Mouse (Mus musculus) hindbrain, embryonic 12.5 days (tissue): Measurements from ENCODE around the gene Micall2. TPM values are rescaled to one million over a fixed set of nuclear protein-coding genes. Genes with fewer than 3 reads are reported as not detected.
"Not testable (repeated sequence)": the region's sequence is repeated elsewhere in the genome, so short reads cannot be mapped to it uniquely, and the experiment has no call there.

Experiments used
- ATAC-seq: fragments of 200-750 bp; cut with Nextera tagmentation; 2 replicates; pipeline ENCODE4 v1.8.0; 2017; ENCODE audit warnings: moderate TSS enrichment; ENCODE audit not compliant: low FRiP score
- H3K27ac ChIP-seq: fragments of 300-500 bp; sonication (generic); 2 replicates; pipeline ENCODE4 v1.5.1; 2016; ENCODE audit warnings: mild to moderate bottlenecking
- H3K27me3 ChIP-seq: fragments of 300-500 bp; sonication (generic); 2 replicates; pipeline ENCODE4 v1.6.1; 2016; ENCODE audit warnings: mild to moderate bottlenecking
- H3K36me3 ChIP-seq: fragments of 300-500 bp; sonication (generic); 2 replicates; pipeline ENCODE4 v1.6.1; 2016; ENCODE audit warnings: mild to moderate bottlenecking
- H3K4me1 ChIP-seq: fragments of 300-500 bp; sonication (generic); 2 replicates; pipeline ENCODE4 v1.6.1; 2016
- H3K4me2 ChIP-seq: fragments of 300-500 bp; sonication (generic); replicated peaks from 2 replicates; pipeline ENCODE4 v1.6.1; 2016; ENCODE audit warnings: mild to moderate bottlenecking
- H3K4me3 ChIP-seq: fragments of 300-500 bp; sonication (generic); 2 replicates; pipeline ENCODE4 v1.5.1; 2016; ENCODE audit warnings: mild to moderate bottlenecking
- H3K9ac ChIP-seq: fragments of 300-500 bp; sonication (generic); 2 replicates; pipeline ENCODE4 v1.6.1; 2016; ENCODE audit warnings: mild to moderate bottlenecking, moderate library complexity
- H3K9me3 ChIP-seq: fragments of 300-500 bp; sonication (generic); replicated peaks from 2 replicates; pipeline ENCODE4 v1.6.1; 2016; ENCODE audit warnings: mild to moderate bottlenecking
- WGBS: fragments of 180-500 bp; shearing (Covaris S2); methylation state at CpG from one replicate; pipeline ENCODE4 v1.1.7; 2016; 5-methylcytosine and 5-hydroxymethylcytosine counted together
- polyA plus RNA-seq: library from polyadenylated mRNA; unstranded; fragments of >200 nt; fragmentation: Nextera tagmentation; extraction: Ambion mirVana; gene quantifications from 2 replicates; pipeline ENCODE4 v1.2.1, GENCODE M21; 2016

Gene Micall2
- polyA plus RNA-seq, 1 experiment from 2014 or later, result 8.2 TPM

- Histone ChIP-seq H3K4me3 (no peak overlapping the region), H3K9ac (no peak overlapping the region), H3K36me3 (peaks cover 8% of the 10 kb centered on the region), H3K4me2 (no peak overlapping the region), H3K27ac (no peak overlapping the region), H3K9me3 (no peaks in the 10 kb centered on the region), H3K4me1 (no peaks in the 10 kb centered on the region), H3K27me3 (peaks cover 16% of the 10 kb centered on the region)
- ATAC-seq, result 0 out of 2 replicates have a peak, but pooled peaks have one; percentile 39
- 7% methylated on average over 3 of the region's 3 CpGs for WGBS
Observed at GRCm38 (mm10) chr5:139745771-139746170, 9.6 kb upstream of the Micall2 start.

- ATAC-seq, H3K9ac ChIP-seq, H3K9me3 ChIP-seq, H3K4me3 ChIP-seq, H3K36me3 ChIP-seq, H3K4me2 ChIP-seq, H3K27ac ChIP-seq, H3K4me1 ChIP-seq: not testable (repeated sequence)
- peaks cover 17% of the 10 kb centered on the region; the same call in 1 of the 2 replicates for H3K27me3 ChIP-seq
- WGBS, result 52% methylated on average over 3 of the region's 3 CpGs
Observed at GRCm38 (mm10) chr5:139742640-139743039, 6.5 kb upstream of the Micall2 start.

DNA sequence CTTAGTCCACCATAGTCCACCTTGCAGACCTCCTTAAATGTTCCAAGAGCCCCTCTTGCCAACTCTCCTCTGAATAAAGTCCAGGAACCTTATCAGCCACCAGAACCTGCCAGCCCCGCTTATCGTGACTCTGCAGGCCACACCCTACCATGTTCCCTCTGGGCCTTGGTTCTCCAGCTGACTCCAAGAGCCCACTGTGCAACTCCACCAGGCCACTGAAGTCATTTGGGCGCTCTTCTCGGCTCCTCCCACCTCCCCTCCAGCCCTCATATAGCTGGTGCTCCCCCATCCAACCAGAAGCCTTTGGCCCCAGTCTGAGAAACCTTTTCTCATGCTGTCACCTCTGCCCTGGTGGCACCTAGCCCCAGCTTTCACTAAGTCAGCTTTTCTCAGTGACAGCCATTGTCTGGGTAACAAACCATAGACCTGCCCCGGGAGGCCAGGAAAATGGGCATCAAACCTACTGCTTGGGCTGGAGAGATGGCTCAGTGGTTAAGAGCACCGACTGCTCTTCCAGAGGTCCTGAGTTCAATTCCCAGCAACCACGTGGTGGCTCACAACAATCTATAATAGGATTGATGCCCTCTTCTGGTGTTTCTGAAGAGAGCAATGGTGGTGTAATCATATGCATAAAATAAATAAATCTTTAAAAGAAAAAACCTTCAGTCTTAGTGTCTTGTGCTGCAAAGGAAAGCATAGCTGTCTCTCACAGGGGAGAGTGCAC, 2.6 kb upstream of the Micall2 start:
- Histone ChIP-seq H3K4me1 (peaks cover 16% of the 10 kb centered on the region), H3K27me3 (peaks cover 22% of the 10 kb centered on the region), H3K9ac (no peak overlapping the region), H3K36me3 (no peaks in the 10 kb centered on the region), H3K4me2 (no peak overlapping the region), H3K4me3 (no peak overlapping the region), H3K9me3 (no peaks in the 10 kb centered on the region), H3K27ac (no peak overlapping the region)
- 74% methylated on average over 7 of the region's 7 CpGs for WGBS
- ATAC-seq, result no peak

GRCm38 (mm10) chr5:139737841-139738591, 1.9 kb upstream of the Micall2 start:
- Histone ChIP-seq H3K27ac (no peak overlapping the region), H3K36me3 (no peaks in the 10 kb centered on the region), H3K4me1 (peaks cover 20% of the 10 kb centered on the region), H3K9me3 (no peaks in the 10 kb centered on the region), H3K4me3 (no peak overlapping the region), H3K9ac (no peak overlapping the region), H3K27me3 (peaks cover 22% of the 10 kb centered on the region), H3K4me2 (no peak overlapping the region)
- 84% methylated on average over 14 of the region's 14 CpGs for WGBS
- ATAC-seq, result no peak

GRCm38 (mm10) chr5:139736504-139736940, 386 bp upstream of the Micall2 start:
- H3K9me3 ChIP-seq, result no peaks in the 10 kb centered on the region
- H3K36me3 ChIP-seq, result no peaks in the 10 kb centered on the region
- peak; percentile 46 for ATAC-seq
- 0 out of 2 replicates have a peak overlapping the region, but pooled peaks have one; percentile 36 for H3K27ac ChIP-seq
- peaks cover 20% of the 10 kb centered on the region for H3K27me3 ChIP-seq
- H3K9ac ChIP-seq, result no peak overlapping the region
- H3K4me2 ChIP-seq, result peak overlapping the region; percentile 76
- 13% methylated on average over 10 of the region's 10 CpGs for WGBS
- peaks cover 25% of the 10 kb centered on the region for H3K4me1 ChIP-seq
- no peak overlapping the region for H3K4me3 ChIP-seq

GRCm38 (mm10) chr5:139734746-139735145, 1.4 kb downstream of the Micall2 start:
- H3K9ac ChIP-seq, result no peak overlapping the region
- no peak for ATAC-seq
- H3K27ac ChIP-seq, result no peak overlapping the region
- no peaks in the 10 kb centered on the region for H3K36me3 ChIP-seq
- WGBS, result 74% methylated on average over 7 of the region's 7 CpGs
- peaks cover 20% of the 10 kb centered on the region for H3K27me3 ChIP-seq
- H3K4me2 ChIP-seq, result peak overlapping the region; percentile 76
- 0 out of 2 replicates have a peak overlapping the region, but pooled peaks have one; percentile 50 for H3K4me3 ChIP-seq
- H3K4me1 ChIP-seq, result peaks cover 43% of the 10 kb centered on the region
- H3K9me3 ChIP-seq, result no peaks in the 10 kb centered on the region

GRCm38 (mm10) chr5:139734016-139734415, 2.1 kb downstream of the Micall2 start:
- no peak overlapping the region for H3K4me3 ChIP-seq
- ATAC-seq, result no peak
- no peak overlapping the region for H3K9ac ChIP-seq
- H3K36me3 ChIP-seq, result no peaks in the 10 kb centered on the region
- peaks cover 20% of the 10 kb centered on the region for H3K27me3 ChIP-seq
- no peak overlapping the region for H3K4me2 ChIP-seq
- 75% methylated on average over 3 of the region's 3 CpGs for WGBS
- no peak overlapping the region for H3K27ac ChIP-seq
- peaks cover 44% of the 10 kb centered on the region for H3K4me1 ChIP-seq
- no peaks in the 10 kb centered on the region for H3K9me3 ChIP-seq

DNA sequence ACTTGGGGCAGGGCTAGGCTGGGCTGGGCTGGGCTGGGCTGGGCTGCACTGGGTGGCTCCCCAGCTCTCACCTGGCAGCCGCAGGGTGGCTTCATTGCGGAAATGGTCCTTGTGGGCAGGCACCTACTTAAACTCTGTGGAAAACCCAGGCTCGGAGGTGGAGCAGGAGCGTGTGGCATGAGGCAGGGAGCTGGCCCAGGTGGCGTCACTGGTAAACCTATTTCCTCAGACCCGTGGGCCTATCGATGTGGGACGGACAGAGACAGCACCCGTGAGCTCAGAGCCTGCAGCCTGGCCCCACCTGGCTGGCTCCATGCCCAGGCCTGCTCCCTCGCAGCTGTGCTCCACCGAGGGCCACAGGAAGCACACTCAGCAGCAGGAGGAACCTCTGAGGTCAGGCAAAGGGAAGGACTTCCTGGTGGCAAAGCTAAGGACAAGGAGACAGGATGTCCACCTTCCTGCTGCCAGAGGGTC, 3.5 kb downstream of the Micall2 start:
- Histone ChIP-seq H3K9me3 (no peaks in the 10 kb centered on the region), H3K36me3 (no peaks in the 10 kb centered on the region), H3K27ac (no peak overlapping the region), H3K27me3 (peaks cover 14% of the 10 kb centered on the region), H3K4me1 (peaks cover 44% of the 10 kb centered on the region), H3K4me2 (no peak overlapping the region), H3K9ac (no peak overlapping the region), H3K4me3 (no peak overlapping the region)
- no peak for ATAC-seq
- 78% methylated on average over 11 of the region's 11 CpGs for WGBS

DNA sequence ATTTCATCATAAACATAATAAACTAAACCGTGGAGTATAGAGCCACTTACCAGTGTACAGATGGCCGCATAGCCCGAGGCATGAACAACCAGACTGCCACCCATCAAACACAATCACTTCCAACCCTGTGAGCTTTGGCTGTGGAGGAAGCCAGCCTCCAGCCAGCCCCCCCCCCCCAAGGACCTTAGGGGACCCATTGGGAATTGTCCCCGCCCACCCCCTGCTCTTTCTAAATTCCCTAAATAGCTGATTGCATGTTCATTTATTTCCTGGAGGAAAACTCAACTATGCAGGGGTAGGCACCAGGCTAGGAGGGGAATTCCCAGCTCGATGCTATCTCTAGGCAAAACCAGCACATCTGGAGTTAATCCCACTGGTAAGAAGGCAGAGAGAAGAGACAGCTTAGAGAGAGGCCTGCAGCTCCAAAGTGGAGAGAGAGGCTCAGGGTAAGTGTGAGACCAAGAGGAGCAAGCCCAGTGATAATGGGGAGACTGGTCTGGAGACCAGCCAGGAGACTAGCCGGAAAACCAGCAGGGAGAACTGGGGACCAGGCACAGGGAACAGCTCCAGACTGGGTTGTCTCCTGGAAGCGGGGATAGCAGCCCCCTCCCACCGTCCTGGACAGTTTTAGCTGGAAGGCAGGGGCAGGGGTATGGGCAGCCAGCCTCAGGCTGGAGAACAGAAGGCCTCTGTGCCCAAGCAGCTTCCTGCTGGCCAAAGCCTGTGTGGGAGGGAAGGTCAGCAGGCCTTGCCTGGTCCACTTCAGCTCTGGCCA, 5.2 kb downstream of the Micall2 start:
- H3K4me3 ChIP-seq, result no peak overlapping the region
- peak overlapping the region; percentile 40; the same call in 1 of the 2 replicates for H3K9ac ChIP-seq
- H3K9me3 ChIP-seq, result no peaks in the 10 kb centered on the region
- peak overlapping the region; percentile 45; the same call in 1 of the 2 replicates for H3K27ac ChIP-seq
- WGBS, result 63% methylated on average over 8 of the region's 8 CpGs
- peaks cover 41% of the 10 kb centered on the region for H3K4me1 ChIP-seq
- no peaks in the 10 kb centered on the region for H3K36me3 ChIP-seq
- H3K4me2 ChIP-seq, result no peak overlapping the region
- H3K27me3 ChIP-seq, result peaks cover 9% of the 10 kb centered on the region
- no peak for ATAC-seq

- no peak for ATAC-seq
- H3K9me3 ChIP-seq, result no peaks in the 10 kb centered on the region
- H3K4me3 ChIP-seq, result no peak overlapping the region
- no peak overlapping the region for H3K9ac ChIP-seq
- no peaks in the 10 kb centered on the region for H3K36me3 ChIP-seq
- 90% methylated on average over 11 of the region's 11 CpGs for WGBS
- H3K27ac ChIP-seq, result no peak overlapping the region
- peaks cover 37% of the 10 kb centered on the region for H3K4me1 ChIP-seq
- no peak overlapping the region for H3K4me2 ChIP-seq
- no peaks in the 10 kb centered on the region; the same call in 1 of the 2 replicates for H3K27me3 ChIP-seq
Observed at GRCm38 (mm10) chr5:139727261-139727660, 8.9 kb downstream of the Micall2 start.

DNA sequence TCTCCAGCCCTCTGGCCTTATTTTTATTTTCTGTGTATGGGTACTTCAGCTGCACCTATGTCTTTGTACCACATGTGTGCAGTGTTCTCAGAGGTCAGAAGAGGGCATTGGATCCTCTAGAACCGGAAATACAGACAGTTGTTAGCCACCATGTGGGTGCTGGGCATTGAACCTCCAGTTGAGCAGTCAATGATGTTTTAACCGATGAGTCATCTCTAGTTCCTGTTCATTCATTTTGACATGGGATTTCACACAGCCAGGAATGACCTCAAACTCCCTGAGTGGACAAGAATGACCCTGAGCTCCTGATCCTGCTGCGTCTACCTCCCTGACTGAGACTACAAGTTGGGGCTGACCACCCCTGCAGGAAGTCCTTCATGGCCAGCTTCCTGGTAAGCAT, 9.9 kb downstream of the Micall2 start:
- WGBS, result 92% methylated on average over 3 of the region's 3 CpGs
- no peaks in the 10 kb centered on the region for H3K9me3 ChIP-seq
- no peak overlapping the region for H3K4me2 ChIP-seq
- H3K9ac ChIP-seq, result no peak overlapping the region
- H3K4me1 ChIP-seq, result peaks cover 33% of the 10 kb centered on the region
- H3K36me3 ChIP-seq, result no peaks in the 10 kb centered on the region
- ATAC-seq, result no peak
- H3K27me3 ChIP-seq, result no peaks in the 10 kb centered on the region; the same call in 1 of the 2 replicates
- H3K4me3 ChIP-seq, result no peak overlapping the region
- no peak overlapping the region for H3K27ac ChIP-seq
